Mouse (Mus musculus) heart, adult 2 months (tissue): ENCODE data around the gene R3hdm2.

Experiments
- CTCF ChIP-seq: fragments of 200-600 bp; IDR thresholded peaks from 2 replicates; pipeline ENCODE4 v1.8.1; 2022; ENCODE audit warnings: antibody characterized with exemption, mild to moderate bottlenecking, moderate library complexity
- EP300 ChIP-seq: fragments of 200-500 bp; IDR thresholded peaks from 2 replicates; pipeline ENCODE4 v1.6.1; 2011; ENCODE audit warnings: low read depth, low read length, control low read depth; ENCODE audit not compliant: insufficient read depth
- POLR2A ChIP-seq: fragments of 200-500 bp; IDR thresholded peaks from 2 replicates; pipeline ENCODE4 v1.6.1; 2011; ENCODE audit warnings: mild to moderate bottlenecking, low read depth, low read length, control low read depth; ENCODE audit not compliant: insufficient read depth

DNA sequence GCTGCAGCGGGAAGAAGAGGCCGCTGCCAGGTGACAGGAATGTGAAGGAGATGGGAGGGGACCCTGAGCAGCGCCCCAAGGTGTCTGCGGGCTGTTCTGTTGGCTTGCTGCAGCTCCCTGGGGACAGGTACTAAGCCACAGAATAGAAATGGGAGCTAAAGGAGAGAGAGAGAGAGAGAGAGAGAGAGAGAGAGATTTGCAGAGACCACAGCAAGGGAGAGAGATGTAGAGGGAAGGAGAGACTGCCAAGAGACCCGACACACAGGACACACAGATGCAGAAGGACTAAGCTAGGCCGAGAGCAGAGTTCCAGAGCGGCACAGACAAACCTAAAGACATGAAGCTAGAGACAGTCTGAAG is 132.2 kb downstream of the R3hdm2 start:
- TF ChIP-seq CTCF (no peak), EP300 (no peak), POLR2A (no peak)
